Mouse (Mus musculus) gastrocnemius, adult 8-10 months (tissue): ENCODE data around the gene Fam57a. TPM values are rescaled to one million over a fixed set of nuclear protein-coding genes. Genes with fewer than 3 reads are reported as not detected.

Experiments
- DNase-seq, 2 experiments: peaks; one replicate each; pipeline ENCODE4 v3.0.0; 2022; ENCODE audit warnings: low spot score in 2 of 2
- total RNA-seq, 4 experiments: library from RNA; stranded (reverse); gene quantifications; 2 replicates each; pipeline ENCODE4 v1.2.4; 2022

Fam57a gene
- total RNA-seq, 4 experiments from 2014 or later, result 0.88 to 2.3 (median 1.1) TPM

- no peak for DNase-seq
Measured at GRCm38 (mm10) chr11:76180146-76180540, 672 bp downstream of the Fam57a start.

GRCm38 (mm10) chr11:76183745-76184144 is 4.3 kb downstream of the Fam57a start:
- no peak for DNase-seq

GRCm38 (mm10) chr11:76186908-76187307 is 7.4 kb downstream of the Fam57a start:
- no peak for DNase-seq

GRCm38 (mm10) chr11:76196275-76196976 is 17.0 kb downstream of the Fam57a start:
- DNase-seq, result no peak

GRCm38 (mm10) chr11:76196977-76197469 is 17.6 kb downstream of the Fam57a start:
- no peak for DNase-seq

- peak; percentile 84 to 86 for DNase-seq
Measured at GRCm38 (mm10) chr11:76201761-76202674, 22.5 kb downstream of the Fam57a start.

- DNase-seq, result no peak
Measured at GRCm38 (mm10) chr11:76206793-76207192, 27.3 kb downstream of the Fam57a start.

- DNase-seq, result no peak
Measured at GRCm38 (mm10) chr11:76210228-76210985, 30.9 kb downstream of the Fam57a start.

GRCm38 (mm10) chr11:76211595-76211994 is 32.1 kb downstream of the Fam57a start:
- peak in 1 of 2 experiments; percentile 32 for DNase-seq

GRCm38 (mm10) chr11:76213841-76214240 is 34.4 kb downstream of the Fam57a start:
- no peak for DNase-seq

GRCm38 (mm10) chr11:76215011-76215410 is 35.5 kb downstream of the Fam57a start:
- no peak for DNase-seq

- DNase-seq, result no peak
Measured at GRCm38 (mm10) chr11:76216049-76216540, 36.6 kb downstream of the Fam57a start.

GRCm38 (mm10) chr11:76216681-76217389 is 37.4 kb downstream of the Fam57a start:
- no peak for DNase-seq

GRCm38 (mm10) chr11:76217390-76217800 is 37.9 kb downstream of the Fam57a start, which contains the start of the genes Dbil5 and Gemin4:
Gene Dbil5 (plus strand): TSS chr11:76217608.
Gene Gemin4 (minus strand): TSS chr11:76217664.
- DNase-seq, result peak; percentile 90 to 96

GRCm38 (mm10) chr11:76224631-76225030 is 45.2 kb downstream of the Fam57a start:
- DNase-seq, result no peak

GRCm38 (mm10) chr11:76225051-76225450 is 45.6 kb downstream of the Fam57a start:
- no peak for DNase-seq

GRCm38 (mm10) chr11:76236136-76236535 is 56.7 kb downstream of the Fam57a start:
- DNase-seq, result no peak

- DNase-seq, result no peak
Measured at GRCm38 (mm10) chr11:76239750-76240149, 60.3 kb downstream of the Fam57a start.

GRCm38 (mm10) chr11:76242901-76243810 is 63.7 kb downstream of the Fam57a start, which contains the start of the genes Mrm3 and Glod4:
Gene Mrm3 (plus strand): TSS chr11:76243715.
Gene Glod4 (minus strand): TSS chr11:76243725.
- peak; percentile 74 to 76 for DNase-seq
